Mouse (Mus musculus) urinary bladder, postnatal 36 days (tissue): ENCODE data around the gene Nlrx1.

Experiments used
- DNase-seq, 2 experiments: peaks; one replicate each; pipeline ENCODE4 v3.0.0; 2022; ENCODE audit warnings: low spot score in 2 of 2, mixed read lengths in 1 of 2

The Nlrx1 gene

GRCm38 (mm10) chr9:44236601-44237000 lies 31.8 kb downstream of the Nlrx1 start:
- DNase-seq: no peak

- peak; percentile 32 to 47 for DNase-seq
These were observed 33.6 kb downstream of the Nlrx1 start for GRCm38 (mm10) chr9:44234479-44235427.

DNA sequence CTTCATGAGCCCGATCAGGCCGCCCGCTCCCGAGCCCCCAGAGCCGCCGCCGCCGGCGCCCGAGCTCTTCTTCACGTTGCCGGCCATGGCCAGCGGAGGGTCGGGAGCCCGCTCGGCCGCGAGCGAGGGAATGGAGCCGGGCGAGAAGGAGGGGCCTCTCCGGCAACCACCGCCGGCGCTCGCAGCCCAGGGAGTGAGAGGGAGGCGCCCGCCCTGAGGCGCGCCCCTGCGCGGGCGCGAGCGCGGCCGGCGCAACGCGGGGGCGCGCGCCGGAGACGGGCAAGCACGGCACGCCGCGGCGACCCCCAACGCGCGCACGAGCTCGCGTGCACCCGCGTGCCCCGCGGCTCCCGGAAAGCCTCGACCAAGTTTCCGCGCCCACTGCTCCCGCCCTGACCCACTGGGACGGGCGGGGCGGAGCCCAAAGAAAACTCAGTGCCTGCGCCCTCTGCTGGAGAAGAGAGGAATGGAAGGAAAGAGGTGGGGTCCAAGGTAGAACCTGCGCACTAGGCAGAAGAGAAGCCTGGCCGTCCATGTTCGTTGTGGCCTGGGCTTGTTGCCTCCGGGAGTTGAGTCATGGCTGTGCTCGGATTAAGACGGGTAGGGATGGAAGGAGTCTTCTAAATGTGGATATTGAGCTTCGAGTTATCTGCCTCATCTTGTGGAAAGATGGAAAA lies 34.5 kb downstream of the Nlrx1 start, which contains the start of gene Cbl:
TSS of gene Cbl (minus strand) at position 248 of the 677 bp plus-strand sequence.
- DNase-seq: peak; percentile 99

- DNase-seq: peak in 1 of 2 experiments; percentile 15
These were observed 35.2 kb downstream of the Nlrx1 start for GRCm38 (mm10) chr9:44233021-44233801.

DNA sequence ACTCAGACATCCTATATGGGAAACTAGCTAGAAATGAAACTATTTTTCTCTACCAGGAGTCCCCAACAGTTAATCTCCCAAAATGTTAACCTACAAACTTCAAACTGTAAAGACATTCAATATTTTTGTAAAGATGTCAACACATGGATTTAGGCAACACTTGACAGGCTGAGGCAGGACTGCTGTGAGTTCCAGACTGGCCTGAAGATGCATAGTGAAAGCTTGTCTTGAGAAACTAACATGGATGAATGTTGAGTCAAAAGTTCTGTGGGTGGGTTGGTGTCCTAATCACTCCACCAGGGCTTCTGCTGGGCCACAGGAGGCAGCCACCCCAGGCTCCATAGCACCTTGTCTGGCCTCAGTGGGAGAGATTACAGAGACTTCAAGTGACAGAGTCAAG lies 36.8 kb downstream of the Nlrx1 start:
- no peak for DNase-seq

DNA sequence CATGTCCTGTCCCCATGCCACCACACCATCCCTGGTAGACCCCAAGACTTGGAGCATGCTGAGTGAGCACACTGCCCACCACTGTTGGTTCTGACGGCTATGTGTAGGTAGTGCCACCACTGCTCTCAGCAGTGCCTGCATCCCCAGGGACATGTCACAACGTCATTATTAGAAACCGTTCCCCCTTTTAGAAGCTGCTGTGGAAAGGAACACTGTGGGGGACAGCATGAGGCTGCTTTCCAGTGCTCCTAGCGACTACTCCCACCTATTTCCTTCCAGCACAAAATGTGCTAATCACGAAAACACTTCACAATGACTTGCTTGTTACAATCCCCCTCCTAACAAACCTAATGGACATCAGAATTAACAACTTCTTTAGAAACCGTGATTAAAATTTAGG lies 42.4 kb downstream of the Nlrx1 start:
- DNase-seq: no peak

DNA sequence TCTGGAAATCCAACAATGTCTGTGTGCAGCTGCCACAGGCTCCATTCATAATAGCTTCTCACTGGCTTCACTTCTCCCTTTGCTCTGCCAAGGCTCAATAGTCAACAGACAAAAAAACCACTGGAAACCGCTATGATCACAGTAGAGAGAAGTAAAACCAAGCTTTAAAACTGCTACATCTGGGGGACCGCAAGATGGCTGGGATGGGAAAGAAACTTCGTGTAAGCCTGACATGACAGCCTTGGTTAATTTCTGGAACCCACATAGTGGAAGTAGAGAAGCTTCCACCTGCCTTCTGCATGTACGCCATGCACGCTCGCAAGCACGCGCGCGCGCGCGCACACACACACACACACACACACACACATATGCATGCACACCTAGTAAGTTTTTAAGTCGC lies 54.9 kb downstream of the Nlrx1 start:
- DNase-seq: no peak

DNA sequence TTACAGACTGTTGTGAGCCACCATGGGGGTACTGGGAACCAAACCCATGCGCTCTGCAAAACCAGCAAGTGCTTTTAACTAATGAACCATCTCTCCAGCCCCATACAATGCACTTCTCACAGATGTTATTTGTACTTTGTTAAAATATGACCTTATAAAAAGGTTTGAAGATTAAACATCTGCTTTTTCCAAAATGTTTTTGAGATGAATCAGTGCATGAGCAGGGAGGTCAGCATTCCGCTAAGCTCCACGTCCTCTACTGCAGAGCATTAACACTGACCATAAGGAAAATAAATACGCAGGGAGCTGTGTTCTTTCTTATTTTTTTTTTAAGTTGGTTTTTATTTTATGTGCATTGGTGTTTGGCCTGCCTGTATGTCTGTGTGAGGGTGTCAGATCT lies 56.0 kb downstream of the Nlrx1 start:
- DNase-seq: no peak

DNA sequence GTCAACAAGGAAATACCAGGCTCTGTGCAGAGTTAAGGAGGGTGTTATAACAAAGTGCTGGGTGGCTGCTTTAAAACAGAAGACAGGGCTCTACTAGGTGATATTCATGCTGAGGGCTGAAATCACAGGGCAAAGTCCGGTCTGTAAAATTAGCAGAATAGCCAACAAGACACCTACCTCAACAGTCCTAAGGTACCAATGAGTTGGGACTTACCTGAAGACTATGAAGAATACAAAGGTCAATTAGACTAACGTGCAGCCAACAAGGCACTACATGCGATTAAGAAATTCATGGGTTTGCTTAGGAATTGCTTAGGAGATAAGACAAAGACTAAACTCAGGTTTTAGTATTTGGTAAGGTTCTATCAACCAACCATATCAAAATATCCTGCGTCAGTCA lies 59.0 kb downstream of the Nlrx1 start:
- no peak for DNase-seq

DNA sequence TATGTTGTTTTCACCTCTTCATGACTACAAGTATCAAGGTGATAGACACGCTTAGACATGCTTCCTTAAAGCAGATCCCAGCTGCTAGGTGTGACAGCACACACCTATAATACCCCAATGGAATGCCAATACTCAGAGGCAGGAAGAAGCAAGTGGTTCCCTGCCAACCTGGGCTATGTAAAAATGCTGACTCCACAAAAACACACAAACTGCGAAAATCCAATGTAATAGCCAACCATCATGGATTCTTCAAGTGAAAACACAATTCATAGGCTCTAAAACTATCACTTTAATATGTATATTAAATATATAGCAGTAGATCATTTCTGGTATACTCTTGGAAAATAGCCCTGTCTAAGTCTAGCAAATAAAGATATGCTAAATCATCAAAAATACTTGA lies 60.6 kb downstream of the Nlrx1 start:
- DNase-seq: no peak
